Mouse (Mus musculus) adrenal gland, adult (tissue): Measurements from ENCODE around the gene Tnnc2.
"Not testable (repeated sequence)": the region's sequence is repeated elsewhere in the genome, so short reads cannot be mapped to it uniquely, and the experiment has no call there.

Experiments
- DNase-seq, 2 experiments: peaks; one replicate each; pipeline ENCODE4 v3.0.0; 2022 to 2023; ENCODE audit warnings: low spot score in 1 of 2; ENCODE audit not compliant: inconsistent age in 2 of 2

Tnnc2 gene

GRCm38 (mm10) chr2:164798554-164798953 is 18.8 kb upstream of the Tnnc2 start:
- DNase-seq = not testable (repeated sequence)

- DNase-seq = peak; percentile 51 to 71
Observed at GRCm38 (mm10) chr2:164795868-164796267, 16.1 kb upstream of the Tnnc2 start.

- peak; percentile 91 to 96 for DNase-seq
Observed at GRCm38 (mm10) chr2:164794293-164794692, 14.5 kb upstream of the Tnnc2 start.

GRCm38 (mm10) chr2:164793772-164794171 is 14.0 kb upstream of the Tnnc2 start:
- DNase-seq = peak in 1 of 2 experiments; percentile 69

GRCm38 (mm10) chr2:164793236-164793635 is 13.5 kb upstream of the Tnnc2 start:
- peak; percentile 81 to 90 for DNase-seq

GRCm38 (mm10) chr2:164792400-164793190 is 12.8 kb upstream of the Tnnc2 start:
- peak; percentile 67 to 82 for DNase-seq

- no peak for DNase-seq
Observed at GRCm38 (mm10) chr2:164791841-164792261, 12.1 kb upstream of the Tnnc2 start.

GRCm38 (mm10) chr2:164790451-164790850 is 10.7 kb upstream of the Tnnc2 start:
- peak in 1 of 2 experiments; percentile 76 for DNase-seq

GRCm38 (mm10) chr2:164788411-164788810 is 8.6 kb upstream of the Tnnc2 start:
- DNase-seq = no peak

GRCm38 (mm10) chr2:164787779-164788178 is 8.0 kb upstream of the Tnnc2 start:
- DNase-seq = peak in 1 of 2 experiments; percentile 61

- peak in 1 of 2 experiments; percentile 66 for DNase-seq
Observed at GRCm38 (mm10) chr2:164787032-164787431, 7.3 kb upstream of the Tnnc2 start.

GRCm38 (mm10) chr2:164786388-164786885 is 6.7 kb upstream of the Tnnc2 start:
- DNase-seq = peak in 1 of 2 experiments; percentile 53

- peak; percentile 98 for DNase-seq
Observed at GRCm38 (mm10) chr2:164785481-164786387, 6.0 kb upstream of the Tnnc2 start, which contains the start of gene Snx21. Gene Snx21, plus strand, starts transcription at chr2:164785823.

- no peak for DNase-seq
Observed at GRCm38 (mm10) chr2:164784869-164785420, 5.2 kb upstream of the Tnnc2 start.

GRCm38 (mm10) chr2:164783926-164784581 is 4.3 kb upstream of the Tnnc2 start:
- DNase-seq = no peak

GRCm38 (mm10) chr2:164781876-164782275 is 2.1 kb upstream of the Tnnc2 start:
- no peak for DNase-seq

- no peak for DNase-seq
Observed at GRCm38 (mm10) chr2:164778809-164779208, 958 bp downstream of the Tnnc2 start.

- DNase-seq = no peak
Observed at GRCm38 (mm10) chr2:164778015-164778287, 1.8 kb downstream of the Tnnc2 start.

- no peak for DNase-seq
Observed at GRCm38 (mm10) chr2:164777246-164778014, 2.3 kb downstream of the Tnnc2 start.

- no peak for DNase-seq
Observed at GRCm38 (mm10) chr2:164776801-164777200, 3.0 kb downstream of the Tnnc2 start.
